Mouse (Mus musculus): ENCODE measurements around the gene Gm826.

Gm826 gene

GRCm38 (mm10) chr2:160288538-160289151 lies 45.3 kb downstream of the Gm826 start:
- no peak for DNase-seq (ENCODE audit: low read depth, low spot score)

DNA sequence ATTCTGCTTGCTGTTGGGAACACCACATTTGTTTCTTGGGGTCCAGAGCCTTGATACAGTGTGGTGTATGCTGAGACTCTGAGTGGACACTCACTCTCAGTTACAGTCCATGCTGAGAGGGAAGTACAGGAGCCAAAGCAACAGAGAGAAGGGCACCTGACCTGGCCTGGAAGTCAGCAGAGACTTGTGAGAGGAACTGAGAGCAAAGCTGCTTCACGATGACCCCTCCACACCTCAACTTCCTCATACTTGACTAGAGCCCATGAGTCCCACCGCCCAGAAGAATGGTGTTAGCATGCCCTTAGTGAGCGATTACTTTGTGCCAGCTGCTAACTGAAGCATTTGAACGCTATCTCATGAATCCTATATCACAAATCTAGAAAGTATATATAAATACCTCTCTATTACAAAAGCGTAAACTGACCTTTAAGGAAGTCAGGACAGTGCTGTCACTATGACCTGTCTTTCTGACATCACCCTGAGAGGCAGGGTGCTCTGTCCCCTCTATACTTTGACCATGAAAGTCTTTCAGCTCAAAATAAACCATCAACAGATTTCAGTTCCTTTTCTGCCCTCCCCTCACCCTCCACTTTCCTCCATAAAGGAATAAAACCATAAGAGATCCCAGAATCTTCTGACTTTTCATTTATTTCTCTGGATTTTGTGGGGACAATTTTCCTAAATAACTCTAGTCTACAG lies 57.9 kb downstream of the Gm826 start:
- DNase-seq (ENCODE audit: low read depth, low spot score): no peak

- DNase-seq (ENCODE audit: low read depth, low spot score): no peak
These were observed 66.0 kb downstream of the Gm826 start for GRCm38 (mm10) chr2:160267828-160268453.

GRCm38 (mm10) chr2:160263861-160264260 lies 70.1 kb downstream of the Gm826 start:
- no peak for DNase-seq (ENCODE audit: low read depth, low spot score)

DNA sequence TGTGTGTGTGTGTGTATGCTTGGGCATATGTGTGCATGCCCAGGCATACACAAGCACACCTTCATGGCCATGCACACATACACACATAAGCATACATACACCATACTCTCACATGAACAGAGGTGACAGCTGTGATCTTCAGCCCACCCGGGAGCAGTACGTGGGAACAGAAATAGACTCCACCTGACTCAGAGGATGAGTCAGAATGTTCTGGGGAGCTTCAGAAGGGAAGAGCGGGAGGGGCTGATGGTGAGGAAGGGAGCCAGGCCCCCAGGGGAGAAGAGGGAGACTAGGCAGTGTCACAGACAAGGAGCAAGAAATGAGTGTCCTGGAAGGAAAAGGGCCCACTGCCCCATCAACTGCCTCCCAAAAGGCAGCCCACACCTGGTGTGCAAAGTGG lies 72.4 kb downstream of the Gm826 start:
- no peak for DNase-seq (ENCODE audit: low read depth, low spot score)
